Mouse (Mus musculus) hindbrain, embryonic 13.5 days (tissue): ENCODE results near the gene Far2. TPM values are rescaled to one million over a fixed set of nuclear protein-coding genes. Genes with fewer than 3 reads are reported as not detected.
A peak's percentile ranks its signal among the peaks of the same experiment; 100 is the strongest.
"Not testable (repeated sequence)": the region's sequence is repeated elsewhere in the genome, so short reads cannot be mapped to it uniquely, and the experiment has no call there.

ENCODE experiments used
- ATAC-seq: fragments of 200-750 bp; cut with Nextera tagmentation; 2 replicates; pipeline ENCODE4 v1.8.0; 2017; ENCODE audit warnings: moderate TSS enrichment; ENCODE audit not compliant: low FRiP score
- H3K27ac ChIP-seq: fragments of 300-500 bp; sonication (generic); 2 replicates; pipeline ENCODE4 v1.5.1; 2015; ENCODE audit warnings: inconsistent platforms, mild to moderate bottlenecking, moderate library complexity
- H3K27me3 ChIP-seq: fragments of 300-500 bp; sonication (generic); 2 replicates; pipeline ENCODE4 v1.6.1; 2015; ENCODE audit warnings: mild to moderate bottlenecking, inconsistent platforms
- H3K36me3 ChIP-seq: fragments of 300-500 bp; sonication (generic); 2 replicates; pipeline ENCODE4 v1.6.1; 2015; ENCODE audit warnings: mild to moderate bottlenecking, inconsistent platforms
- H3K4me1 ChIP-seq: fragments of 300-500 bp; sonication (generic); replicated peaks from 2 replicates; pipeline ENCODE4 v1.6.1; 2015; ENCODE audit warnings: inconsistent platforms
- H3K4me2 ChIP-seq: fragments of 300-500 bp; sonication (generic); 2 replicates; pipeline ENCODE4 v1.6.1; 2015; ENCODE audit warnings: inconsistent platforms, mild to moderate bottlenecking, moderate library complexity
- H3K4me3 ChIP-seq: fragments of 300-500 bp; sonication (generic); 2 replicates; pipeline ENCODE4 v1.5.1; 2015; ENCODE audit warnings: mild to moderate bottlenecking, inconsistent platforms
- H3K9ac ChIP-seq: fragments of 300-500 bp; sonication (generic); 2 replicates; pipeline ENCODE4 v1.6.1; 2015; ENCODE audit warnings: mild to moderate bottlenecking, inconsistent platforms
- H3K9me3 ChIP-seq: fragments of 300-500 bp; sonication (generic); 2 replicates; pipeline ENCODE4 v1.6.1; 2016; ENCODE audit warnings: inconsistent platforms
- WGBS: fragments of 180-500 bp; shearing (Covaris S2); methylation state at CpG from one replicate; pipeline ENCODE4 v1.1.7; 2015; 5-methylcytosine and 5-hydroxymethylcytosine counted together
- polyA plus RNA-seq: library from polyadenylated mRNA; unstranded; fragments of >200 nt; fragmentation: Nextera tagmentation; extraction: Ambion mirVana; gene quantifications from 2 replicates; pipeline ENCODE4 v1.2.1, GENCODE M21; 2015

The Far2 gene
- polyA plus RNA-seq, 1 experiment from 2014 or later: 10.2 TPM

DNA sequence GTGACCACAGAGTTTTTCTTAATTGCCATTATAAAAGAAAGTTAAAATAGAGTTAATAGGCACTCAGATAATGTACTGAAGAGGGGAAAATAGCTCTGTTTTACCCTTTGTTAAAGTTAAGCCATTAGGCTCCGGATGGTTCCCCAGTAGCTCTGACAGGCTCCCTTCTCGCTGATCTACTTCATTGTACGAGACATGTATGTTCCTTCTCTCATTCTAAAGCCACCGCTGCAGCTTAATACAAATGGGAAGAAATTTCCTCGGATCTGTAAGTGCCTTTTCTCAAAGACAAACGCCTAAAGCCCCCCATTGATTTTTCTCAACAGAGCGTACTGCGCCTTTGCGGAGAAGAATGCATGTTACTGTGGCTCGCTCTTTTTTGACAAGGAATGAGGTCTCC lies 85.3 kb downstream of the Far2 start:
- no peaks in the 10 kb centered on the region for H3K36me3 ChIP-seq
- no peaks in the 10 kb centered on the region for H3K27me3 ChIP-seq
- no peak overlapping the region for H3K27ac ChIP-seq
- 25% methylated on average over 10 of the region's 10 CpGs for WGBS
- H3K4me3 ChIP-seq: no peak overlapping the region
- no peaks in the 10 kb centered on the region for H3K9me3 ChIP-seq
- H3K4me1 ChIP-seq: peaks cover 9% of the 10 kb centered on the region
- peak overlapping the region; percentile 27; the same call in 1 of the 2 replicates for H3K4me2 ChIP-seq
- ATAC-seq: no peak
- no peak overlapping the region for H3K9ac ChIP-seq

- Histone ChIP-seq H3K4me2 (no peak overlapping the region), H3K27ac (no peak overlapping the region), H3K9me3 (no peaks in the 10 kb centered on the region), H3K36me3 (no peaks in the 10 kb centered on the region), H3K4me1 (peaks cover 9% of the 10 kb centered on the region), H3K9ac (no peak overlapping the region), H3K27me3 (peaks cover 2% of the 10 kb centered on the region; the same call in 1 of the 2 replicates), H3K4me3 (no peak overlapping the region)
- no peak for ATAC-seq
Observed at GRCm38 (mm10) chr6:148133536-148133935, 86.5 kb downstream of the Far2 start.

- WGBS: 31% methylated on average over 9 of the region's 9 CpGs
Observed at GRCm38 (mm10) chr6:148135769-148136382, 88.8 kb downstream of the Far2 start.

DNA sequence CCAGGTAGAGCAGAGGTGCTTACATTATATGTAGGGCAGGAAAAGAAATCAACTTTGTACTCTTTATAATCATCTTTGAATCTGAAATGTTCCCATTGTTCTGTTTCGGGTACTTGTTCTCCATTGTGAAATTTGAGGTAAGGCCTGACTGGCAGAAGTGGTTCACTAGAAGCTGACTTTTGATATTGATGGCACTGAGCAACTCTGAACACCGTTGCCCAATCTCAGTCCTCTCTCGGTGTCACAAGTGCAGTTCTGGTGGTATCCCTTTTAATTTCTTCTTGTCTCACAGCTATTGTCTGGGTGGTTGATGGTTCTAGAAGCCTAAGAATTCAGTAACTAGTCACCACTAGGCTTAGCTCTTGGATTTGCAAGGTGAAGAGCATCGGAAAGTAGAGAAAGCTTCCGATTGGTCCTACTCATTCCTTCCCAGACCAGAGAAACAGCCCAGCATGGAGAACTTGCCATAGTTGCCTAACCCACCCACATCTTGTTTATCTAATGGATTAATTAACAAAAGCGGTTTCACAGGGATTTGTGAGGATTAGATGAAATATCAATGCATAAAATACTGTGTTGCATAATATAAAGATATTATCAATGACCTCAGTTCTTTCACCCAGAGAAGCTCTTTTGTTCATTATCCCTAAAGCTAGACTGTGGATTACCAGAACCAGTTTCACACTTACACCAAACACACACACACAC lies 92.4 kb downstream of the Far2 start:
- no peak for ATAC-seq

More at GRCm38 (mm10) chr6:148135769-148136382, 88.8 kb downstream of the Far2 start:
- Histone ChIP-seq H3K9ac (no peak overlapping the region), H3K4me2 (no peak overlapping the region), H3K4me3 (no peak overlapping the region), H3K4me1 (peaks cover 9% of the 10 kb centered on the region), H3K27me3 (peaks cover 2% of the 10 kb centered on the region; the same call in 1 of the 2 replicates), H3K36me3 (no peaks in the 10 kb centered on the region), H3K27ac (no peak overlapping the region), H3K9me3 (no peaks in the 10 kb centered on the region)
- peak; percentile 83 for ATAC-seq

GRCm38 (mm10) chr6:148141874-148142273 lies 94.8 kb downstream of the Far2 start:
- Histone ChIP-seq H3K27me3 (peaks cover 2% of the 10 kb centered on the region; the same call in 1 of the 2 replicates), H3K4me1 (no peaks in the 10 kb centered on the region), H3K4me3 (no peak overlapping the region), H3K27ac (no peak overlapping the region), H3K36me3 (no peaks in the 10 kb centered on the region), H3K9ac (no peak overlapping the region), H3K4me2 (no peak overlapping the region), H3K9me3 (no peaks in the 10 kb centered on the region; the same call in 1 of the 2 replicates)
- 83% methylated on average over 5 of the region's 5 CpGs for WGBS
- ATAC-seq: no peak

More for the DNA sequence above, 92.4 kb downstream of the Far2 start:
- Histone ChIP-seq H3K4me3 (no peak overlapping the region), H3K4me2 (no peak overlapping the region), H3K4me1 (no peaks in the 10 kb centered on the region), H3K27ac (no peak overlapping the region), H3K9ac (no peak overlapping the region), H3K27me3 (peaks cover 2% of the 10 kb centered on the region; the same call in 1 of the 2 replicates), H3K9me3 (no peaks in the 10 kb centered on the region; the same call in 1 of the 2 replicates), H3K36me3 (no peaks in the 10 kb centered on the region)
- 85% methylated on average over 6 of the region's 6 CpGs for WGBS

- Histone ChIP-seq H3K4me1 (no peaks in the 10 kb centered on the region), H3K27me3 (peaks cover 2% of the 10 kb centered on the region; the same call in 1 of the 2 replicates), H3K4me3 (no peak overlapping the region), H3K9ac (no peak overlapping the region), H3K36me3 (no peaks in the 10 kb centered on the region), H3K9me3 (no peaks in the 10 kb centered on the region; the same call in 1 of the 2 replicates), H3K4me2 (no peak overlapping the region), H3K27ac (no peak overlapping the region)
- 92% methylated on average over 1 of the region's 1 CpGs for WGBS
- ATAC-seq: no peak
Observed at GRCm38 (mm10) chr6:148142421-148142820, 95.4 kb downstream of the Far2 start.

GRCm38 (mm10) chr6:148152305-148152704 lies 105.2 kb downstream of the Far2 start:
- not testable (repeated sequence) for H3K4me1 ChIP-seq, H3K36me3 ChIP-seq, H3K27me3 ChIP-seq, H3K9ac ChIP-seq, H3K27ac ChIP-seq, H3K4me3 ChIP-seq, H3K4me2 ChIP-seq, ATAC-seq, H3K9me3 ChIP-seq
- 64% methylated on average over 4 of the region's 4 CpGs for WGBS

GRCm38 (mm10) chr6:148172904-148173303 lies 125.8 kb downstream of the Far2 start:
- H3K4me1 ChIP-seq: no peaks in the 10 kb centered on the region
- no peaks in the 10 kb centered on the region for H3K36me3 ChIP-seq
- no peak overlapping the region for H3K9ac ChIP-seq
- H3K9me3 ChIP-seq: no peaks in the 10 kb centered on the region
- ATAC-seq: no peak
- no peak overlapping the region for H3K4me3 ChIP-seq
- no peaks in the 10 kb centered on the region for H3K27me3 ChIP-seq
- WGBS: 87% methylated on average over 3 of the region's 3 CpGs
- H3K4me2 ChIP-seq: no peak overlapping the region
- H3K27ac ChIP-seq: no peak overlapping the region

DNA sequence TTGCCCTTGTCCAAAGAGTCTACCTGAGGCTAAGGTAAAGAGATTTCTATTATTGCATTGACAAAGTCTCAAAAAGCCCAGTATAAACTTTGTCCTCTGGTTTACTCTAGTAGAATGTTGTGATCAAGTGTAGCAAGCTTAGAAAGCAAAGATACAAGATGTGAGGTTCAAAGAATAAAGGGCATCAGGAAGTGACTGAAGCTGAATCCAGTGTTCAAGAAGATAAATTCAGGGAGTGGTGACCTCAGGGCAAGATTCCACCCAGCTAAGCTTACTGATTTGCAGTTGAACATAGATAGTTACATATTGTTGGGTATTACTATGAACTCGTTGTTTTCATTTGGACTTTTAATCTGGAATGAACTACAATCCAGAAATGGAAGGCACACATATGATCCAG lies 138.6 kb downstream of the Far2 start:
- H3K27me3 ChIP-seq: no peaks in the 10 kb centered on the region
- WGBS: 98% methylated on average over 1 of the region's 1 CpGs
- H3K4me3 ChIP-seq: no peak overlapping the region
- peaks cover 82% of the 10 kb centered on the region for H3K36me3 ChIP-seq
- no peak overlapping the region for H3K9ac ChIP-seq
- no peaks in the 10 kb centered on the region for H3K4me1 ChIP-seq
- no peak overlapping the region for H3K27ac ChIP-seq
- H3K4me2 ChIP-seq: no peak overlapping the region
- H3K9me3 ChIP-seq: no peaks in the 10 kb centered on the region
- no peak for ATAC-seq

DNA sequence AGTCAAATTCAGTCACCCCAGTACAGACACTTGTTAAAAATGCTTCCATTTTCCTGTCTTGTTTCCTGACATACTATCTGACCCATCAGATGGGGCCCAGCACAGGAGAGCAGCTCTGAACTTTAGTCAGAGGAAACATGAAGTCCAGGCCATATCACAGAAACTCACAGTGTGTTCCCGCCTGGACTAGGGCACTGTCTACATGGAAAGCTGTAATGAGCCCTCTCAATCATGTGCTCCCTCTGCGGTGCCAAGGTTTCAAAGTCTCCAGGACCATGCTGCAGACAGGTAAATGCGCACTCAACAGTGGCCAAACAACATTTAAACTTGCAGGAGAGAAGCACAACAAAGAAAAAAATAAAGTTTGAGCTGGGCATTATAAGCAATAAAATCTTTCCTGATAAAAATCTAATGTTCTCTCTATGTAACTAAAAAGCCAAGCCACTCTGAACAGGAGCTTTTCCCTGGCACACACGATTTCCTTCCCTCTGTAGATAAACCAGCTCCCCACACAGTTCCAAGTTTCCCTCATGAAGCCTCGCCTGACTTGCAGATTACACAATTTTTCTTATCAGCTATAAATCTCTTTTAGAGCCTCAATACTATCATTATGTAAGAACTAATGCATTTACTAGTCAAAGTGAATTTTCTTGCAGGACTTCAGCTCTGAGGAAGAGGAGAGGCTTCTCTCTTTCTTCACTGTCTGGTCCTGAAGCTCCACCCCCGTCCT lies 147.1 kb downstream of the Far2 start:
- WGBS: 97% methylated on average over 6 of the region's 6 CpGs
- no peak for ATAC-seq

GRCm38 (mm10) chr6:148199177-148199576 lies 152.1 kb downstream of the Far2 start:
- no peak overlapping the region for H3K4me2 ChIP-seq
- no peaks in the 10 kb centered on the region for H3K4me1 ChIP-seq
- no peak overlapping the region for H3K4me3 ChIP-seq
- no peak overlapping the region for H3K27ac ChIP-seq
- ATAC-seq: no peak
- peaks cover 67% of the 10 kb centered on the region for H3K36me3 ChIP-seq
- H3K9me3 ChIP-seq: no peaks in the 10 kb centered on the region
- 94% methylated on average over 2 of the region's 2 CpGs for WGBS
- H3K9ac ChIP-seq: no peak overlapping the region
- H3K27me3 ChIP-seq: no peaks in the 10 kb centered on the region

More for the DNA sequence above, 147.1 kb downstream of the Far2 start:
- H3K4me1 ChIP-seq: no peaks in the 10 kb centered on the region
- H3K4me2 ChIP-seq: no peak overlapping the region
- H3K27me3 ChIP-seq: no peaks in the 10 kb centered on the region
- no peak overlapping the region for H3K4me3 ChIP-seq
- no peak overlapping the region for H3K9ac ChIP-seq
- H3K27ac ChIP-seq: no peak overlapping the region
- H3K9me3 ChIP-seq: no peaks in the 10 kb centered on the region
- H3K36me3 ChIP-seq: peaks cover 70% of the 10 kb centered on the region

- H3K36me3 ChIP-seq: peaks cover 62% of the 10 kb centered on the region
Observed at GRCm38 (mm10) chr6:148199729-148200128, 152.7 kb downstream of the Far2 start.

More at GRCm38 (mm10) chr6:148199729-148200128, 152.7 kb downstream of the Far2 start:
- Histone ChIP-seq H3K9me3 (no peaks in the 10 kb centered on the region), H3K27ac (no peak overlapping the region), H3K4me2 (no peak overlapping the region), H3K4me1 (no peaks in the 10 kb centered on the region), H3K4me3 (no peak overlapping the region), H3K9ac (no peak overlapping the region), H3K27me3 (no peaks in the 10 kb centered on the region)
- no peak for ATAC-seq
- 93% methylated on average over 3 of the region's 3 CpGs for WGBS
